Mouse (Mus musculus) CH12.LX (cell line): ENCODE measurements around the gene Chrd.

Experiments
- CTCF ChIP-seq, 2 experiments: IDR thresholded peaks in 1 of 2; conservative IDR thresholded peaks in 1 of 2; 2 replicates each; pipeline ENCODE4 v1.5.1; 2011 to 2012; ENCODE audit warnings: low read depth in 2 of 2, low read length in 2 of 2, improper control_type of control experiment in 1 of 2, inconsistent platforms in 1 of 2, mild to moderate bottlenecking in 1 of 2, moderate library complexity in 1 of 2
- ETS1 ChIP-seq: conservative IDR thresholded peaks from 2 replicates; pipeline ENCODE4 v1.6.1; 2012; ENCODE audit warnings: low read depth, mild to moderate bottlenecking, inconsistent platforms, low read length, improper control_type of control experiment, moderate library complexity
- GABPA ChIP-seq: IDR thresholded peaks from 2 replicates; pipeline ENCODE4 v1.6.1; 2012; ENCODE audit warnings: low read depth, low read length, improper control_type of control experiment, inconsistent platforms; ENCODE audit not compliant: insufficient replicate concordance
- MYC ChIP-seq: IDR thresholded peaks from 2 replicates; pipeline ENCODE4 v1.6.1; 2011; ENCODE audit warnings: low read depth, mild to moderate bottlenecking, improper control_type of control experiment, low read length
- POLR2A ChIP-seq: IDR thresholded peaks from 2 replicates; pipeline ENCODE4 v1.6.1; 2011; ENCODE audit warnings: low read depth, mild to moderate bottlenecking, improper control_type of control experiment, low read length
- POLR2AphosphoS2 ChIP-seq: IDR thresholded peaks from 2 replicates; pipeline ENCODE4 v1.6.1; 2011; ENCODE audit warnings: low read depth, low read length, improper control_type of control experiment
- SMC3 ChIP-seq: IDR thresholded peaks from 2 replicates; pipeline ENCODE4 v1.6.1; 2011; ENCODE audit warnings: low read depth, low read length, improper control_type of control experiment
- TCF12 ChIP-seq: IDR thresholded peaks from 2 replicates; pipeline ENCODE4 v1.6.1; 2014; ENCODE audit warnings: low read depth, mild to moderate bottlenecking, inconsistent platforms, low read length, improper control_type of control experiment
- ZMIZ1 ChIP-seq: IDR thresholded peaks from 2 replicates; pipeline ENCODE4 v1.6.1; 2012; ENCODE audit warnings: low read depth, mild to moderate bottlenecking, inconsistent platforms, low read length, improper control_type of control experiment

DNA sequence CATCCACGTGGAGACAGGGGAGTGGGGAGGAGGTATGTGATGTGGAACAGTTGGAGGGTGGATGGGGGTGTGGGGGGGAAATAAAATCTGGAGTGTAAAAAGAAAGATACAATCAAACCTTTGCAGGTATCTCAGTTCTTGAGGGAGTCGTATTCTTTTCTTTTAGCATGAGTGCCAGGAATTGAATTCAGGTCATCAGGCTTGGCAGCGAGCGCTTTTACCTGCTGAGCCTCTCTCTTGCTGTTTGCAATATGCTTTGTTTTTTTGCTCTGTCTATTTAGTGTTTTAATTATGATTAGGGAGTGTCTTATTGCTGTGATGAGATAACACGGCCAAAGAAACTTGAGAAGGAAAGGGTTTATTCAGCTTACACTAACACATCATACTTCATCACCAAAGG, 42.1 kb downstream of the Chrd start:
- no peak for TF ChIP-seq POLR2A
- TF ChIP-seq ZMIZ1, result no peak
- TF ChIP-seq GABPA, result no peak
- TF ChIP-seq CTCF (conservative IDR thresholded peaks at IDR 0.05 in 1 of 2, IDR thresholded peaks at IDR 0.05 in 1 of 2; ENCODE audit: low read depth in 2 of 2, low read length in 2 of 2), result no peak
- no peak for TF ChIP-seq SMC3
- no peak for TF ChIP-seq POLR2AphosphoS2
- no peak for TF ChIP-seq MYC
- TF ChIP-seq ETS1, result no peak
- no peak for TF ChIP-seq TCF12
